Mouse (Mus musculus) midbrain, embryonic 11.5 days (tissue): Measurements from ENCODE around the gene Myl10. TPM values are rescaled to one million over a fixed set of nuclear protein-coding genes. Genes with fewer than 3 reads are reported as not detected.

Experiments
- polyA plus RNA-seq: library from polyadenylated mRNA; unstranded; fragments of >200 nt; fragmentation: Nextera tagmentation; extraction: Ambion mirVana; gene quantifications from 2 replicates; pipeline ENCODE4 v1.2.1, GENCODE M21; 2014

The Myl10 gene
- polyA plus RNA-seq, 1 experiment from 2014 or later, result not detected

Other genes with a start within 250 kb of the Myl10 start
- gene Cux1, start 125.7 kb upstream of the Myl10 start, polyA plus RNA-seq, result 117 and 130 TPM in 2 replicates
- 18.8 and 21.9 TPM in 2 replicates for gene Col26a1, start 190.1 kb downstream of the Myl10 start, polyA plus RNA-seq
- gene Ift22, start 215.0 kb downstream of the Myl10 start, polyA plus RNA-seq, result 111 and 114 TPM in 2 replicates